Mouse (Mus musculus) left cerebral cortex, postnatal 25 days (tissue): ENCODE measurements around the gene Ntm. TPM values are rescaled to one million over a fixed set of nuclear protein-coding genes. Genes with fewer than 3 reads are reported as not detected.
A peak's percentile ranks its signal among the peaks of the same experiment; 100 is the strongest.

Experiments
- DNase-seq, 2 experiments: peaks; one replicate each; pipeline ENCODE4 v3.0.0; 2022; ENCODE audit warnings: low spot score in 2 of 2, mixed read lengths in 1 of 2
- intact Hi-C: fragments of 180-260 bp; cut with DNase I; formaldehyde crosslinking; loops from one replicate; pipeline ENCODE4 v1.15.1; 2025
- total RNA-seq, 2 experiments: library from RNA; stranded (reverse); gene quantifications; 2 replicates each; pipeline ENCODE4 v1.2.3; 2021

Gene Ntm
- total RNA-seq, 2 experiments from 2014 or later, result 288 to 306 TPM

GRCm38 (mm10) chr9:29812685-29813084, 150.3 kb downstream of the Ntm start:
- intact Hi-C loops, result no loop called here
- no peak for DNase-seq

DNA sequence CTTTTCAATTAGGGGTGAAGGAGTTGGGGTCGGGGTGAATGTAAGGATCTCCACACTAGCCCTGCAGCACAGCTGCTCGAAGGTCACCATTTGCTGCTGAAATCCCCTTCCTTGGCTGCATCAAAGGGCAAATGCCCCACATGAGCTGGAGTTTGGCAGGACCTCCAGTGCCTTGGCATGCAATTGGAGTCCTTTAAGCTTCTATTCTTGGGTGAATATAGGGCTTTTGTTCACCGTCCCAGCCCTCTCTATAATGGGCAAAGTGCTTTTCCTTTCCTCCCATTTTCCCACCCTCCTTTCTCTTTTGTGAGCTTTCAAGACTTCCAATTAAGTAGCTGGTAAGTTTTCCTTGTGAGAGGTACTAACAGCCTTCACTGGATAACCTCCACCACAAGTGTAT, 156.2 kb downstream of the Ntm start:
- DNase-seq, result peak; percentile 26 to 43
- intact Hi-C loops, result no loop called here

DNA sequence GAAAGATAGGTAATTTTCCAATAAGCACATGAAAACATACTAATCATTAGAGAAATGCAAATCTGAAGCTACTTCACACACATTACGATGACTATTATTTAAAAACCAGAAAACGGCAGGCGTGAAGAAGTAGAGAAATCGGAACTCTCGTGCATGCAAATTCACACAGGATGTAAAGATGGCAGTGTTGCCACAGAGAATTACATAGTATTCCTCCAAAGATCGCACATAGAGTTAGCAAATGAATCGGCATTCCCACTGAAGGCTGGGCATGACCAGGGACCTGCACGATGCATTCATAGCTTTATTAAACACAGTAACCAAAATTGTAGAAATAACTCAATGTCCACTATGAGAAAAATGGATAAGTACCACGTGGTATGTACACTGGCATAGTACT, 158.5 kb downstream of the Ntm start:
- intact Hi-C loops, result loop anchor here (5.0 kb wide), 1 partner anchor 158 kb away; the partner anchor contains the start of gene Ntm
- no peak for DNase-seq

- no peak for DNase-seq
- intact Hi-C loops, result loop anchor here (2.0 to 5.0 kb wide), 2 partner anchors 53 to 158 kb away; partner anchors contain the start of gene Ntm
Measured at GRCm38 (mm10) chr9:29803738-29804285, 159.1 kb downstream of the Ntm start.

DNA sequence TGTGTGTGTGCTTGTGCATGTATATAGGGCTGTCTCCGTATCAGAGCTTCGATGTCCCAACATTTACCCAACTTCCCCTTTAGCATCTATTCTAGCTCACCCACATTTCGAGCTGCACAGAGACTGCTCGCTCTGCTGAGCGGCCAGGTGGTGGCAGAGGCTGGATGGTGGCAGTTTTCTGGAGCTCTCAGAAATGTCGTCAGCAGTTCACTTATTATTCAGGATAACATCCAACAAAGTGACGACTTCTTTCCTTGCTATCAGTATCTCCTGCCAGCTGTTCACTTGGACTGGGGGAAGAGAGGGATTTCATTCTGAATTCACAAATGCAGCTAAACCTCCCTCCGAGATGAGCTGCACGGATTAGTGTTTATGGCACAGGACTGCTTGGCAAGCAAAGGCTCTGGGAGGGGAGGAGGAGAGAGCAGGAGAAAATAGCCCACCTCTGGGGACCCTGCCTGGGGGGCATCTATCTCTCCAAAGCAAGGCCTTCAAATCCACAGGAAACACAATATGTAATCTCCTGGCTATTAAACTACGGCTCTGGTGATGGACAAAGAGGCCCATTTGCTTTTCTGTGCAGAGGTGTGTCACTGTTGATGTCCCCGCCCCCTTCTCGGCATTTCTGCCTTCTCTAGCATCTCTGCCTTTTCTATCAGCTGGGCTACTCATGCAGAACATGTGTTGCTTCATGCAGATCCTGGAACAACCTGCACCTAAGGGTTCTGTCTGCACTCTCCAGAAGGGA, 159.8 kb downstream of the Ntm start:
- peak; percentile 51 to 92 for DNase-seq
- intact Hi-C loops, result loop anchor here (2.0 to 5.0 kb wide), 2 partner anchors 52 to 159 kb away; partner anchors contain the start of gene Ntm

DNA sequence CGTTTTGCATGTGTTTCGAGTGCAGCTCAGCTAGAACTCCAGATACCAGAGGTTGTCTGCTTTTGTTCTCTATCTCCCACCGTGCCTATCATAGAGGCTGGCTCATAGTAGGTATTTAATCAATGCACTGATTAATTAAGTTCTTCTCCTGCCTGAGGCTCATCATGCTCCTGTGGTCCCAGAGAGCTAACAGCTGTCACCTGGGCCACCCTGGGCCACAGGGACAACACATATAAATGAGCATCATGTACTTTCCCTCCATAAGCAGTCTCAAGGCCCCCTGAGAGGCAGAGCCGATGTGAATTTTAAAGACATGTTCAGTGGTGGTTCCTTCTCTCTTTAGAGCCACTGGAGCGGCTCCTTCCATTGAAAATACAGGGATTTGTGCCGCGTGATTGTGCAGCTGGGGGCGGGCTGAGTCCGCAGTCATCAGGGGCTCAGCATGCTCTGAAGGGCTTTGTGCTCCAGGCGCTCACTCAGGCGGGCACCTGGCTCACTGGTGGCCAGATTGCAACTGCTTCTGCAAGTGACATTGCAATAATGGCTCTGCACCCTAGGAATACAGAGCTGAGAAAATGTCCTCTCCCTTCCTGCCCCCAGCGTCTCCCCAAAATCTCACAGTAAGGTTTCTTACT, 160.8 kb downstream of the Ntm start:
- intact Hi-C loops, result loop anchor here (2.0 to 5.0 kb wide), 2 partner anchors 51 to 160 kb away; partner anchors contain the start of gene Ntm
- peak; percentile 23 to 48 for DNase-seq

GRCm38 (mm10) chr9:29796281-29796680, 166.7 kb downstream of the Ntm start:
- intact Hi-C loops, result no loop called here
- DNase-seq, result peak in 1 of 2 experiments; percentile 35

GRCm38 (mm10) chr9:29791199-29791915, 171.6 kb downstream of the Ntm start:
- DNase-seq, result no peak
- intact Hi-C loops, result no loop called here

GRCm38 (mm10) chr9:29790017-29790416, 172.9 kb downstream of the Ntm start:
- intact Hi-C loops, result no loop called here
- DNase-seq, result no peak

DNA sequence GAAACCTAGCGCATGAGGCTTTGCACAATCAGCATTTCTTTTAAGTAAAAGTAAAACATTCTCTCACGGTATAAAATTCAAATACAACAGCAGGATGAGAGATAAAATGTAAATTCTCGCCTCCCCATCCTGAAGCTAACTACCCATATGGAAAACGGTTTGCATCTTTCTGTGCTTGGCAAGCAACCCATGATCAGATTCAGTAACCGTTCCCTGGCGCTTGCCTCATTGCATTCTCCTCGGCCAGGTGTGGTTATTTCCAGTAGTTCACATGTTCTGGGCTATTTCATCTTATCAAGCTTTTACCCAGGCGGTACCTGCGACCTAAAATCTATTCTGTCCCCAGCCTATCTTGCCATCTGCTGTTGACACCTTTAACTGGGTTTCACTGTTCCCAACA, 174.1 kb downstream of the Ntm start:
- intact Hi-C loops, result no loop called here
- peak in 1 of 2 experiments; percentile 59 for DNase-seq

GRCm38 (mm10) chr9:29787408-29787807, 175.5 kb downstream of the Ntm start:
- intact Hi-C loops, result no loop called here
- no peak for DNase-seq

DNA sequence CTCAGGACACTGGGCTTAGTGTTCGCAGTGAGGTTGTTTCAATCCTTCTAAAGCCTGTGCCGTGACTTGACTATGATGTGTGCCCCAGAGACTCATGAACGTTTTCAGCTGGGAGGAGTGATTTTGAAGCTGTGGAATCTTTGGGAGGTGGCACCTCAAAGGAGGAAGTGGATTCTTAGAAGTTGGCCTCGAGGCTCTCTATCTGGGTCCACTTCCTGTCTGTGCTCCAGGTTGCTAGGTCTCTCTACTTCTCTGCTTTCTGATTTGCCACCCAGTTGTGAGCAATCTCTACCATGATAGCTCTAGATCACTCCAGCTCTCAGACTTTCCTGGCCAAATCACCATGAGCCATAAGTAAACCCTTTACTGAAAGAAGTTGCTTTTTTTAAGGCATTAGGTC, 180.2 kb downstream of the Ntm start:
- intact Hi-C loops, result no loop called here
- no peak for DNase-seq

- intact Hi-C loops, result no loop called here
- DNase-seq, result peak in 1 of 2 experiments; percentile 24
Measured at GRCm38 (mm10) chr9:29779739-29780138, 183.2 kb downstream of the Ntm start.

DNA sequence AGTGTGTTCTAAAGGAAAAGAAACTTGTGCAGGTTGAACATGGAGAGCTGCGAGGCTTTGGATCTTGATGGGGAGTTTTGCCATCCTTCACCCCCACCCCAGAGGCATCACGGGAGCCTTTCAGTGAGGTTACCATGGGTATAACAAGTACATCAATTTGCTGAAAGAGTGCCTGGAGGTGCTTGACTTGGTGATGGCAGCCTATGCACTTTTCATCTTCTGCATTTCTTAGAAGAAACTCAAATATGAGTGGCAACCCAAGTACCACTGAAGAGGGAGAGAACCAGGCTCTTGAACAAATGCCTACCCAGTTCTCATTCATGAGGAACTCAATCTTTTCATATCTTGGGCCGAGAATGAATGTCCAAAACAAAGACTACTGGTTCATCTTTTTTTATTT, 186.0 kb downstream of the Ntm start:
- intact Hi-C loops, result no loop called here
- DNase-seq, result no peak

GRCm38 (mm10) chr9:29776542-29776941, 186.4 kb downstream of the Ntm start:
- no peak for DNase-seq
- intact Hi-C loops, result no loop called here

DNA sequence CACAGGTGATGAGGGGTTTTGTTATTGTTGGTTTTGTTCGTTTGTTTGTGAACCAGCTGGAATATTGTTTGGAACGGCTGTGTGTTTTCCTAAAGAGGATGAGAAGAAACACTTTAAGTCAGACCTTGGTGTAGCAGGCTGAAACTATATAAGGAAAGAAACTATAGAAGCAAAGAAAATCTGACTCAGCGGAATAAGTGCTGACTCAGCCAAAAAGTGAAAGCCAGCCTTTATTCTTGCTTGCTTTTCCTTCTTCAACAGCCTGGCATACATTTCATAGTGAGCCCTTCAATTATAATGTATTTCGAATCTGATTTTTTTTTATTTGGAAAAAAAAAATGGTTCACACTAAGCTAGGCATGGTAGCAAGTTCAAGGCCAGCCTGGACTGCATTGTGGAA, 186.9 kb downstream of the Ntm start:
- intact Hi-C loops, result no loop called here
- DNase-seq, result no peak

DNA sequence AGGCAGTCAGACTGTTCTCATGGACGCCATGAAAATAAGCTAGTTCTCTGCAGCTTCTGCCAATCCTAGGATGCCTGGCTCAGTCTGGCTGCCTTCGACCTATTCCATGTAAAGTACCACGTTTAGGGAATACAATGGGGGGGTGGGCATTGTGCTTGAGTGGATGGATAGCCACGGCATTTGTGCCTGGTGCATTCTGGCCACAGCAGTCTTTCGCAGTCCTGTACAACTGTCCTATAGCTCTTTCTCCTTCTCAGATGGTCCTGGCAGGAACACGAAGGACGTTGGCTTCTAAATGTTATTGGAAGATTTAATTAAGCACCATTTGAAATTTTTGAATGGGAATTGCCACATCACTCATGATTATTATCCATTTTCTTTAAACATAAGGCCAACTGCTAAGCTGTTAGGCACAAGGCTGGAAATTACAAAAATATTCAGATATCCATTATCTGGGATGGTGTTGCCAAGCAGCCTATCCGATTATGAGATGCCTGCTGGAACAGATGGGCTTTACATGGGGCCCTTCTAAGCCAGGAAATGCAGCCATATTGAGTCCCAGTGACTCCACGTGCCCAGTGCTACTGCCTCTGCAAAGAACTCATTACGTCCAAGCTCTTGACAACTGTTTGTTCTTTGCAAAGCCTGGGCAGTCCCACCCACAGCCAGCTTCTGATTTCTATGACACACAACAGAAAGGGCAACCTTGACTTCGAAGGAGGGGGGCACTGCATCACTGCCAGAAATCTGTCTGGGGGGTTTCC, 190.1 kb downstream of the Ntm start:
- DNase-seq, result no peak
- intact Hi-C loops, result no loop called here

DNA sequence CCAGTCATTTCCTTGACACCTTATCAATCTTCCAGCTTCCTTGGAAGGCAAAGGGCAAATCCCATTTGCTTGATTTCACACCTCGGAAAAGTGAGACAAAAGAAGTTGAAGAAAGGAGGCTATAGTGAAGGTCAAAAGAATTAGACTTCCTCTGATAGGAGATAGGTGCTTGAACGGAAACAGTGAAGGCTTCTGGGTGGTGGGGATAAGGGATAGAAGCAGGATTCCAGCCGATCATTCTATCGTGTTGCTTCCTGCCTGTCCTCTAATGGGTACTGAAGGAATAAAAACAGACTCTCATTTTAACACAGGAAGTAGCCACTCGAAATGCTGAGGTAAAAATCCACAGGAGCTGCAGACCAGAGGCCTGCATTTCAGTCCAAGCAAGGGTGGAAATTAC, 191.1 kb downstream of the Ntm start:
- no peak for DNase-seq
- intact Hi-C loops, result no loop called here

- DNase-seq, result no peak
- intact Hi-C loops, result no loop called here
Measured at GRCm38 (mm10) chr9:29771071-29771785, 191.7 kb downstream of the Ntm start.
